Mouse (Mus musculus) CH12.LX (cell line): ENCODE measurements around the gene 4930469K13Rik. TPM values are rescaled to one million over a fixed set of nuclear protein-coding genes. Genes with fewer than 3 reads are reported as not detected.

ENCODE experiments used
- DNase-seq: peaks from one replicate; pipeline ENCODE4 v3.0.0-alpha.2; 2013; ENCODE audit errors: extremely low read depth
- H3K27ac ChIP-seq: 2 replicates; pipeline ENCODE4 v1.5.1; 2012; ENCODE audit warnings: low read depth, mild to moderate bottlenecking, control low read depth, moderate library complexity; ENCODE audit not compliant: insufficient read depth
- H3K27me3 ChIP-seq: replicated peaks from 2 replicates; pipeline ENCODE3; 2012; ENCODE audit warnings: inconsistent platforms
- H3K36me3 ChIP-seq, 2 experiments: replicated peaks in 1 of 2; 2 replicates each; pipeline versions ENCODE3 to v1.6.1; 2012; ENCODE audit warnings: inconsistent platforms in 1 of 2, low read length in 1 of 2, mild to moderate bottlenecking in 1 of 2, mixed read lengths in 1 of 2, moderate library complexity in 1 of 2; ENCODE audit not compliant: control insufficient read depth in 1 of 2, insufficient read depth in 1 of 2
- H3K4me1 ChIP-seq, 2 experiments: 2 replicates each; pipeline ENCODE4 v1.6.1; 2012; ENCODE audit warnings: inconsistent platforms in 1 of 2, moderate library complexity in 1 of 2; ENCODE audit not compliant: insufficient read depth in 2 of 2, control insufficient read depth in 1 of 2
- H3K4me2 ChIP-seq: 2 replicates; pipeline ENCODE4 v1.6.1; 2012; ENCODE audit warnings: low read depth, mild to moderate bottlenecking, control low read depth; ENCODE audit not compliant: poor library complexity, insufficient read depth, severe bottlenecking
- H3K4me3 ChIP-seq, 3 experiments: fragments of 150-350 bp in 1 of 3; sonication (generic) in 1 of 3; replicated peaks in 1 of 3; 2 replicates each; pipeline versions ENCODE3 to v1.5.1; 2011 to 2012; ENCODE audit warnings: low read depth in 2 of 3, low read length in 2 of 3, mild to moderate bottlenecking in 2 of 3, moderate library complexity in 2 of 3, control low read depth in 1 of 3, improper control_type of control experiment in 1 of 3, inconsistent platforms in 1 of 3, mixed read lengths in 1 of 3; ENCODE audit not compliant: poor library complexity in 1 of 3
- H3K79me2 ChIP-seq: replicated peaks from 2 replicates; pipeline ENCODE4 v1.6.1; 2012; ENCODE audit warnings: mild to moderate bottlenecking, moderate library complexity; ENCODE audit not compliant: control insufficient read depth, poor library complexity, insufficient read depth, severe bottlenecking; ENCODE audit errors: extremely low read depth
- H3K9ac ChIP-seq: 2 replicates; pipeline ENCODE4 v1.6.1; 2012; ENCODE audit warnings: low read depth, mild to moderate bottlenecking, control low read depth, moderate library complexity; ENCODE audit not compliant: insufficient read depth
- H3K9me3 ChIP-seq: replicated peaks from 2 replicates; pipeline ENCODE3; 2012; ENCODE audit warnings: low read length, inconsistent platforms, mixed read lengths
- BHLHE40 ChIP-seq: IDR thresholded peaks from 2 replicates; pipeline ENCODE4 v1.6.1; 2011; ENCODE audit warnings: mild to moderate bottlenecking, low read depth, low read length, improper control_type of control experiment
- E2F4 ChIP-seq: IDR thresholded peaks from 2 replicates; pipeline ENCODE4 v1.6.1; 2011; ENCODE audit warnings: low read depth, low read length, improper control_type of control experiment; ENCODE audit not compliant: insufficient replicate concordance
- ETS1 ChIP-seq: conservative IDR thresholded peaks from 2 replicates; pipeline ENCODE4 v1.6.1; 2012; ENCODE audit warnings: low read depth, mild to moderate bottlenecking, inconsistent platforms, low read length, improper control_type of control experiment, moderate library complexity
- JUN ChIP-seq: IDR thresholded peaks from 2 replicates; pipeline ENCODE4 v1.6.1; 2011; ENCODE audit warnings: low read depth, mild to moderate bottlenecking, low read length, improper control_type of control experiment, moderate library complexity; ENCODE audit not compliant: insufficient read depth
- JUND ChIP-seq: conservative IDR thresholded peaks from 2 replicates; pipeline ENCODE4 v1.6.1; 2011; ENCODE audit warnings: low read depth, low read length, improper control_type of control experiment
- MAFK ChIP-seq: IDR thresholded peaks from 2 replicates; pipeline ENCODE4 v1.6.1; 2011; ENCODE audit warnings: low read length, improper control_type of control experiment; ENCODE audit not compliant: insufficient replicate concordance
- MAX ChIP-seq: IDR thresholded peaks from 2 replicates; pipeline ENCODE4 v1.6.1; 2011; ENCODE audit warnings: low read length, improper control_type of control experiment
- MAZ ChIP-seq: IDR thresholded peaks from 2 replicates; pipeline ENCODE4 v1.6.1; 2012; ENCODE audit warnings: low read depth, mild to moderate bottlenecking, inconsistent platforms, low read length, improper control_type of control experiment, moderate library complexity
- MEF2A ChIP-seq: IDR thresholded peaks from 2 replicates; pipeline ENCODE4 v1.6.1; 2014; ENCODE audit warnings: low read depth, mild to moderate bottlenecking, inconsistent platforms, low read length, improper control_type of control experiment, borderline replicate concordance
- MYC ChIP-seq: IDR thresholded peaks from 2 replicates; pipeline ENCODE4 v1.6.1; 2011; ENCODE audit warnings: low read depth, mild to moderate bottlenecking, improper control_type of control experiment, low read length
- NELFE ChIP-seq: IDR thresholded peaks from 2 replicates; pipeline ENCODE4 v1.6.1; 2011; ENCODE audit warnings: low read depth, low read length, improper control_type of control experiment
- NRF1 ChIP-seq: IDR thresholded peaks from 2 replicates; pipeline ENCODE4 v1.6.1; 2014; ENCODE audit warnings: low read depth, mild to moderate bottlenecking, inconsistent platforms, low read length, improper control_type of control experiment, moderate library complexity
- POLR2AphosphoS2 ChIP-seq: IDR thresholded peaks from 2 replicates; pipeline ENCODE4 v1.6.1; 2011; ENCODE audit warnings: low read depth, low read length, improper control_type of control experiment
- RAD21 ChIP-seq: IDR thresholded peaks from 2 replicates; pipeline ENCODE4 v1.6.1; 2011; ENCODE audit warnings: low read depth, mild to moderate bottlenecking, low read length, improper control_type of control experiment, moderate library complexity
- RCOR1 ChIP-seq: conservative IDR thresholded peaks from 2 replicates; pipeline ENCODE4 v1.6.1; 2012; ENCODE audit warnings: low read depth, mild to moderate bottlenecking, inconsistent platforms, low read length, improper control_type of control experiment
- SIN3A ChIP-seq: IDR thresholded peaks from 2 replicates; pipeline ENCODE4 v1.6.1; 2012; ENCODE audit warnings: low read length, improper control_type of control experiment, inconsistent platforms
- UBTF ChIP-seq: IDR thresholded peaks from 2 replicates; pipeline ENCODE4 v1.6.1; 2012; ENCODE audit warnings: low read depth, mild to moderate bottlenecking, inconsistent platforms, low read length, improper control_type of control experiment, moderate library complexity
- USF1 ChIP-seq: IDR thresholded peaks from 2 replicates; pipeline ENCODE4 v1.6.1; 2014; ENCODE audit warnings: low read depth, mild to moderate bottlenecking, inconsistent platforms, low read length, improper control_type of control experiment
- ZC3H11A ChIP-seq: IDR thresholded peaks from 2 replicates; pipeline ENCODE4 v1.6.1; 2012; ENCODE audit warnings: low read depth, mild to moderate bottlenecking, inconsistent platforms, low read length, improper control_type of control experiment
- ZMIZ1 ChIP-seq: IDR thresholded peaks from 2 replicates; pipeline ENCODE4 v1.6.1; 2012; ENCODE audit warnings: low read depth, mild to moderate bottlenecking, inconsistent platforms, low read length, improper control_type of control experiment
- ZNF384 ChIP-seq: IDR thresholded peaks from 2 replicates; pipeline ENCODE4 v1.6.1; 2012; ENCODE audit warnings: low read depth, low read length, improper control_type of control experiment, inconsistent platforms
- dilution Hi-C: fragments of 300-500 bp; cut with MboI; formaldehyde crosslinking; loops from 2 replicates; pipeline ENCODE4 v1.14.3; 2020; ENCODE audit warnings: low sequenced_read_pairs; ENCODE audit not compliant: extremely low pct_unique_long_range_greater_than_20kb, extremely low pct_ligation_motif_present
- in situ Hi-C: fragments of 300-500 bp; cut with MboI; formaldehyde crosslinking; loops from 3 replicates; pipeline ENCODE4 v1.14.3; 2019; ENCODE audit warnings: low sequenced_read_pairs, low pct_ligation_motif_present, low pct_unique_long_range_greater_than_20kb, mixed read lengths
- polyA plus RNA-seq: library from polyadenylated mRNA; unstranded; fragments of >175 nt; gene quantifications from 2 replicates; pipeline ENCODE4 v1.2.1, GENCODE M21; 2012; ENCODE audit warnings: low read depth; ENCODE audit not compliant: insufficient read length
- total RNA-seq, 2 experiments: library from RNA; depleted of rRNA; stranded (reverse); fragments of 300-350 nt in 1 of 2; fragments of >200 nt in 1 of 2; gene quantifications; 2 replicates each; pipeline ENCODE4 v1.2.3; 2012 to 2014

4930469K13Rik gene
- total and polyA plus RNA-seq, 3 experiments, result not detected

DNA sequence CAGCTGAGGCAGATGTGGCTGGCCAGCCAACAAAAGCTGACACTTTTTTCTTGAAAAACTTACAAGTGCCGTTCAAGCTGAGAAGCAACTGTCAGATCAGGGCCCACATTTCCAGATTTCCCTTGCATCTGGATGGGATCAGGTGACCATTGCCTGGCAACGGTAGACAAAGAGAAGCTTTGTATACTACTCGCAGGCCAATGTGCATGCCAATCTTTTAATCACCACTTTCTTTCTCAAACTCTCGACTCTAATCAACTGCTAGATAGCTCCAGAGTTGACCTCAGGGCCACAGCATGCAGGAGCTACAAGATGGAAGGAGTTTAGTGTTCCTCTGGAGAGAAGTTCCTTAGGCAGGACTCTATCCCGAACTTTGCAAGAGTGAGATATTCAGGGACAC, 147.2 kb downstream of the 4930469K13Rik start:
- no peak overlapping the region for H3K4me2 ChIP-seq
- dilution Hi-C loops (no loop called here), in situ Hi-C loops (loop anchor here (25.0 kb wide), 1 partner anchor 261 kb away; the partner anchor contains the start of gene Foxi1)
- DNase-seq, result no peak
- H3K27ac ChIP-seq, result no peak overlapping the region
- H3K9ac ChIP-seq, result no peak overlapping the region
- H3K4me1 ChIP-seq, result no peaks in the 10 kb centered on the region
- H3K27me3 ChIP-seq, result peaks cover 14% of the 10 kb centered on the region
- no peaks in the 10 kb centered on the region for H3K36me3 ChIP-seq
- no peaks in the 10 kb centered on the region for H3K79me2 ChIP-seq
- no peak for TF ChIP-seq RAD21
- no peak for TF ChIP-seq MAX
- no peak for TF ChIP-seq ZC3H11A
- TF ChIP-seq MYC, result no peak
- no peak for TF ChIP-seq NELFE
- TF ChIP-seq MEF2A, result no peak
- TF ChIP-seq NRF1, result no peak
- TF ChIP-seq BHLHE40, result no peak
- TF ChIP-seq RCOR1, result no peak
- no peak for TF ChIP-seq SIN3A
- no peak for TF ChIP-seq ZMIZ1
- TF ChIP-seq UBTF, result no peak
- no peak for TF ChIP-seq MAZ
- no peak for TF ChIP-seq JUND
- no peak for TF ChIP-seq JUN
- no peak for TF ChIP-seq E2F4
- TF ChIP-seq USF1, result no peak
- no peak for TF ChIP-seq ETS1
- TF ChIP-seq ZNF384, result no peak
- no peak overlapping the region for H3K4me3 ChIP-seq
- H3K9me3 ChIP-seq, result peaks cover 3% of the 10 kb centered on the region

DNA sequence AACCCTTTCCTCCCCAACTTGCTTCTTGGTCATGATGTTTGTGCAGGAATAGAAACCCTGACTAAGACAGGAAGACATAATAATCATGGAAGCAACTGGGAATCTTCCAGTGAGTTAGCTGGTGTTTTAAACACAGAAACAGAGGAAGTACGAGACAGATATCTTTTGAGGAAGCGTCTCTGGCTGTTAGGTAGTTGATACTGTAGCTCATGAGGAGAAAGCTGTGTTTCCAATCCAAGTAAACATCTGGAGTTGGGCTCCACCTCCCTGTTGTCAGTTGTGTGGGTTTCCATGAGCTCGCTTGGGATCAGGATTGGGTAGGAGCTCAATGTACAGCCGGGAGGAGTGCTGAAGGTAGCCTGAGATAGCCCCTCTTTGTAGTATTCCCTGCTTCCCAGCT, 151.9 kb downstream of the 4930469K13Rik start:
- TF ChIP-seq JUND (no peak), MAFK (no peak), ZNF384 (no peak), ETS1 (no peak), MAX (no peak), RCOR1 (no peak), POLR2AphosphoS2 (no peak)
- H3K4me1 ChIP-seq, result 0 out of 4 replicates have a peak, but pooled peaks cover 3 to 4% of the 10 kb centered on the region in 2 experiments
- no peaks in the 10 kb centered on the region for H3K79me2 ChIP-seq
- no peaks in the 10 kb centered on the region for H3K27me3 ChIP-seq
- no peak overlapping the region for H3K4me2 ChIP-seq
- H3K9me3 ChIP-seq, result peaks cover 3% of the 10 kb centered on the region
- H3K36me3 ChIP-seq, result no peaks in the 10 kb centered on the region
- H3K27ac ChIP-seq, result no peak overlapping the region
- dilution Hi-C loops, result no loop called here
- DNase-seq, result no peak
- no peak overlapping the region for H3K9ac ChIP-seq
- H3K4me3 ChIP-seq, result no peak overlapping the region
- in situ Hi-C loops, result loop anchor here (5.0 kb wide), 1 partner anchor 141 kb away; no protein-coding TSS in a partner anchor
